Mouse (Mus musculus): ENCODE measurements at regions not wholly inside any gene's neighbourhood (a gene's known extent, or its start where the extent isn't known, plus 50 kb on each side); places are given as distances from the start of the nearest gene placed in this dataset.

DNA sequence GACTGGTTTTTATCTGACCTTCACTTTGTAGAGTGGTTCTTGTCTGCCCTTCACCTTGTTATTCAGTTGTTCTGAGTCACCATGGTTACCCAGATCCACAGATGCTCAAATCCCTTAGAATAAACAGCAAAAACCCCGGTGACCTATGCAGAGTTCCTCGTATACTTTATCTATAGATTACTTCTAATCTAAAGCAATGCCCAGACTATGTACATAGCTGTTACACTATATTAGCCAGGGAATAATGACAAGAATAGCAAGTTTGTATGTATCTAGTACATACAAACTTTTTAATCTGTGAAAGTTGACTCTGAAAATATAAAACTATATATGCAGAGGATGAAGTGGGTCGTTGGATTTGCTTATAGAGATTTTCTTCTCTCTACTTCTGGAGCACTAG, 117.7 kb downstream of the Klf5 start:
- no peak for ATAC-seq (replicated peaks in 1 of 2; ENCODE audit: insufficient read depth in 1 of 2, low FRiP score in 2 of 2, low TSS enrichment in 1 of 2, low read depth in 1 of 2, poor library complexity in 2 of 2, severe bottlenecking in 2 of 2)

DNA sequence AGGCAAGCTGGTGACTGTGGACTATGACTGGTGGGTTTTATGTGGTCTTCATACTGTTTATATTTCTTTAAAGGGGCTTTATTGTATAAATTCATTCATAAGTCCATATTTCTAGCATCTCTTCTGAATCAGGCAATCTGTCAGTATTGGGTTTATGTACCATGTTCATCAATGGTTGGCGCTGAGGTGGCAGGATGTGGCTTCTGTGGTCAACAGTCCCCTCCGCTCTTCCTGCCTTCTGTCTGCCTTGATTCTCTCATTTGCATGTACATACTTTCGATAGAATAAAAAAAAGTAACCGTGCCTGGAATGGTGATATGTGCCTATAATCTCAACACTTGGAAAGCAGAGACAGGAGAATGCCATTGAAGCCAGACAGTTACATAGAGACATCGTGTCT, 120.5 kb downstream of the Klf5 start:
- ATAC-seq (replicated peaks in 1 of 2; ENCODE audit: insufficient read depth in 1 of 2, low FRiP score in 2 of 2, low TSS enrichment in 1 of 2, low read depth in 1 of 2, poor library complexity in 2 of 2, severe bottlenecking in 2 of 2): peak; percentile 39 to 49

DNA sequence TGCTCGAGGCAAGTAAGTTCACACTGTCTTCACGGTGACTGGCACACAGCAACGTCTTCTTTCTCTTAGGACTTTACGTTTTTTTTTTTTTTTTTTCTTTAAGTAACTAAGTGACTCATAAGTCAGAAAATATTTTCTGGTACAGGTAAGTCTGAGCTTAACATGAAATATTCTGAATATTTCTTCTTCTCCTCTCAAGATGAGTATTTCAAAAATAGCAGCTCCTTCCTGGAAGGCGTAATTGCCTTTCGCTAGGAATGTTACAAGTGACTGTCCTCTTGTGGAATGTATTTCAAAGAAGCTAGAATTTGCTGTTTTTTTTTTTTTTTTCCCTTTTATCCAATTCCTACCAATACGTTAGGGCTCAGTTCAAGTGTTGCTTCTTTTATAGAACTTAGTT, 124.8 kb downstream of the Klf5 start:
- no peak for ATAC-seq (replicated peaks in 1 of 2; ENCODE audit: insufficient read depth in 1 of 2, low FRiP score in 2 of 2, low TSS enrichment in 1 of 2, low read depth in 1 of 2, poor library complexity in 2 of 2, severe bottlenecking in 2 of 2)

DNA sequence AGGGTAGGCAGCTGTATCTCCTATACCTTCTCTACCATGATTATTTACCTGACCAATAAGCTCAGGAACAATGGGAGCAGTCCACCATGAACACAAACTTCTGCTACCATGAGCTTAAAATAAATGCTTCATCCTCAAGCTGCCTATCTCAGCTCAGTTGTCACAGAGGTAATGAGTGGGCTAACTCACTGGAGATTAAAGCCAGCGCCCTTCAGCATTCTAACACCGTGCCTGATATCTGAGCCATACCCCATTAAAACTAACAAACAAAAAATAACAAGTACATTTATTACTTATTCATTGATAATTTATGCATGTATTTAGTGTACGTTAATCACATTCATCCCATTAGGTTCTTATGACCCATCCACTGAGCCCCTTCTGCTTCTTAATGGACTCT, 128.6 kb downstream of the Klf5 start:
- ATAC-seq (replicated peaks in 1 of 2; ENCODE audit: insufficient read depth in 1 of 2, low FRiP score in 2 of 2, low TSS enrichment in 1 of 2, low read depth in 1 of 2, poor library complexity in 2 of 2, severe bottlenecking in 2 of 2): no peak

DNA sequence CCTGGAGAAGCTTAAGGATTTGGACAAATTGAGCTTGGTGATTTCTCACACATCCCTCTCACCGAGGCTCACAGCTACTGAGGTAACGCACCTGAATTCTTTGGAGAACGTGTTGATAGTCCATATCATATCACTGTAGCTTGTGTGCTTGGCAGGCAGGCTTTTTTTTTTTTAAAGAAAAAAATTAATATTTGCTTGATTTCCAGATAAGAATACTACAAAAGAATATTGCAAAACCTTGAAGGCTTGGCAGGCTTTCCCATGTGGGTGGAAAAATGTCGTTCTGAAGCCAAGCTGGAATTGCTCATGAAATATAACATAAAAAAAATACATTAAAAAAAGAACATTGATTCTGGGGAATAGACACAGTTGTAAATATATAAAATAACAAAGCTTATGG, 131.8 kb downstream of the Klf5 start:
- no peak for ATAC-seq (replicated peaks in 1 of 2; ENCODE audit: insufficient read depth in 1 of 2, low FRiP score in 2 of 2, low TSS enrichment in 1 of 2, low read depth in 1 of 2, poor library complexity in 2 of 2, severe bottlenecking in 2 of 2)

DNA sequence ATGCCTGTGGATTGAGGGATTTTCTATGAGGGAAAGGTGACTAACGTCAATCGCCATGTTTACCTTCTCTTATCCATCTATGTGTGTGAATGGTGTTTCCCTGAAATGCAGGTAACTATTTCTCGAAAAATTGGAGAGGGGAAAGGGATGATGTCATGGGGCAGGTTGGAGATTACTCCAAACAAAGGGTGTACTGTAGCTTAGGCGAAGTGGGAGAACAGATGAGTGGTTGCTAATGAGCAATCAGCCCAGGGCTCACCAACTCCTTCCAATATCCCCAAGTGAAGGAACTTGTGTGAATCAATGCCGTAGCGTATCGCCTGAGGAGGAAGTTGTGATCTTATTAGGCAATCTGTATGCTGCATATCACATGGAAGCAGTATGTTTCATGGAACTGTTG, 133.2 kb downstream of the Klf5 start:
- ATAC-seq (replicated peaks in 1 of 2; ENCODE audit: insufficient read depth in 1 of 2, low FRiP score in 2 of 2, low TSS enrichment in 1 of 2, low read depth in 1 of 2, poor library complexity in 2 of 2, severe bottlenecking in 2 of 2): no peak

DNA sequence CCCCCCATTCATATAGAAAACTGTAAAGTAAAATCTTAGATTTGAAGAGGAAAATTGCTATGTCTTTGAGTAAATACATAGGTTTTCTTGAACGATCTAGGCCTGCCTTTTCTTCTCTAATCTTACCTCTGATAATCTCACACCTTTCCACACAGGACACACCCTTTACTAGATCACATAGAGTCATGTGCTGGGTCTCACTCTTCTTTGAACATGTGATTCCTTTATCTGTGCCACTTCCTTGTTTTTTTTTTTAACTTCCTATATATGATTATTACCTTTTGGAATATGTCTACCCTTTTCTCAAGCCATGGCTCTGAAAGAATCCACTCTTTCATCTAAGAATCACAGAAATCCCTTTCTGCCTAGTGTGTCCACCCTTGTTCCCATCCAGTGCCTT, 136.2 kb downstream of the Klf5 start:
- no peak for ATAC-seq (replicated peaks in 1 of 2; ENCODE audit: insufficient read depth in 1 of 2, low FRiP score in 2 of 2, low TSS enrichment in 1 of 2, low read depth in 1 of 2, poor library complexity in 2 of 2, severe bottlenecking in 2 of 2)

DNA sequence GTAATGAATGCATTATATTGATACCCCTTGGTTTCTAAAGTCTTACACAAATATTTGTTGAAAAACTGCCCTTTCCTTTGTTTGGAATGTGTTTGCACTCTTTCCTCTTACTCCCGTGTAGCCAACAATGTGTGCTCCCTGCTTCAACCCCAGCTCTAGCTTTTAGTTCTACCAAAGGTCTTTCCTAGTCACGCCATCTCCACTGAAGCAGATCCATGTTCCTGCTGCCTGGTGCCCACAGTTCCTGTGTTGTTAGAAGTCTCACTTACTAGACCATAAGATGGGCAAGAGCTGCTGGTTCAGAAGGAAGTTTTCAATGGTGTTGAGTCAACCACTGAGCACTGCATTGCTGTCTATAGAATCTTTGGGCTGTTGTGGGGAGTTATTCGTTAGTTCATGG, 137.0 kb downstream of the Klf5 start:
- no peak for ATAC-seq (replicated peaks in 1 of 2; ENCODE audit: insufficient read depth in 1 of 2, low FRiP score in 2 of 2, low TSS enrichment in 1 of 2, low read depth in 1 of 2, poor library complexity in 2 of 2, severe bottlenecking in 2 of 2)

DNA sequence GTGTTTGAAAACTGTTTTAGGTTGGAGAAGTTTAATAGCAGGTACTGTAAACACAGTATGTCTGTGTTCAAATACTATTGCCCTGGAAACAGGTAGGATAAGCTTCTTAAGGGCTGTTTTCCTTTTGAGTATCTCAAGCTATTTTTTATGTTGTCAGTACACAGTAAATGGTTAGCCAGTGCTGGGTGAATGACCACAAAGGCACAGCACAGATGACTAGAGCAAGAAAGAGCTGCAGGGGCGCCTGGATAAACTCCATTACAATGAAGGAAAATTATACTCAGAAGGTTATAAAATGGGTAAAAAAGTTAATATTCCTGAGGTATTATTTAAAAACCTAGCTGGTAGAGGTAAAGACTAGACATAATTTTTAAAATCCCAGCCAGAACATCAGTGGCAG, 137.6 kb downstream of the Klf5 start:
- ATAC-seq (replicated peaks in 1 of 2; ENCODE audit: insufficient read depth in 1 of 2, low FRiP score in 2 of 2, low TSS enrichment in 1 of 2, low read depth in 1 of 2, poor library complexity in 2 of 2, severe bottlenecking in 2 of 2): no peak

DNA sequence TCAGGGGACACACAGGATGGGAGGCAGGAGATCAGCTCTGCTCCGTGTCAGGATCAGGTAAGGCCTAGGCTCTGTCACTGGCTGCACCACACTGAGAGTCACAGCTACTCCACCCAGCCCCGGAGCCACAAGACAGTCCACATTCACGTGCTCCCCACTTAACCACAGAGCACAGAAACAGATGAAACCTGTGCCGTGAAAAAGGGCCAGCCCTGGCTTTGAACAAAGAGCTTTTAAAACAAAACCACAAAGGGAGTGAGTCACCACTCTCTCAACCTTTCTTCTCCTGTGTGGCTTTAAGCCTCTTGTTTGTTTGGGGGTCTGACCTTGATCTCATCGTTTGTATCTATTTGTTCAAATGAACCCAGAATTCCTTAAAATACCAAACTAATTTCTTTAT, 150.6 kb downstream of the Klf5 start:
- peak; percentile 62 to 63; a peak in 3 of 4 replicates for ATAC-seq (replicated peaks in 1 of 2; ENCODE audit: insufficient read depth in 1 of 2, low FRiP score in 2 of 2, low TSS enrichment in 1 of 2, low read depth in 1 of 2, poor library complexity in 2 of 2, severe bottlenecking in 2 of 2)

DNA sequence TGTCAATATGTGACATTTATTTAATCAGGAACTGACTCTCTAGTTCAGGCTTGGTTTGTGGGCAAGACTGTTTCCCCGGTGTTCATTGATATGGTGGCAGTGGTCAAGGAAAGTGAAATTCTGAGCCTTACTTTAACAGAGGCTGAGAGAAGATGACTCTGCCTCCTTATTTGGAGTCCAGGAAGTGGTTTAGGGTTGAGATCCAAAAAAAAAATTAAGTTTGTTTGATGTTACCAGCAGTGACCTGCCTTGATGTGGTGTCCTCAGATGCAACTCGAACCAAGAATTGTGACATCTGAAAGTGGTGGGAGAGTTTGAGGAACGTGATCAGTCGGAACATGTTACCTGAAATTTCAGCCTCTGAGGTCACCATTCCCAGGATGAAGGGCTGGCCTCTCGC, 151.4 kb downstream of the Klf5 start:
- peak; percentile 65 to 77 for ATAC-seq (replicated peaks in 1 of 2; ENCODE audit: insufficient read depth in 1 of 2, low FRiP score in 2 of 2, low TSS enrichment in 1 of 2, low read depth in 1 of 2, poor library complexity in 2 of 2, severe bottlenecking in 2 of 2)

DNA sequence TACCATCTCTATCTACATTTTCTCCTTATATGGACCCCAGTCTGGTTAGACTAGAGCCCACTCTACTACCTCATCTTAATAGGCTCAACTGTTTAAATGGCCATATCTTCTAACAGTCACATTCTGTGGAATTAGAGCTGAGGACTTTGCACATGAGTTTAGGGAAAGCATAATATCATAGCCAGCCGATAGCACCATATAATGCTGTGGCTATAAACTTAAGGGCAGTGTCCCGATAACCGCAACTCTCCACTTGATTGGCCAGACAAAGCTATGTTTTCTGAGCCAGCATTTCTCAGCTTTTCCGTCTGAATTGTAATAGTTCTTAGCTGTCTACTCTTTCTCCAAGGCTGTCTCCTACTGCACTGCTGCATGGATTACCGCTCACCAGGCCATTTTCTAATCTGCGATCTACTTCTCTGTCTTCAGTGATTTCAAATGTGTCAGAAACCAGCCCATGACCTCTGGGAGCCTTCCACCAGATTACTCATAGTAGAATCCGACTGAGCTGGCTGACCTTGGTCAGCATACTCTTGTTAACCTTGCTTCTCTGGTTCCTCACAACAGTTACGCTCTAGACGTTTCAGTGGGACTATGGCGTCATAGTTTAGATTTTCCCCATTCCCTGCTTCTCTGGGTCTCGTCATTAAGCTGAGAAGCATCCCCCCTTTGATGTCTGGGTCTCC, 152.8 kb downstream of the Klf5 start:
- no peak for ATAC-seq (replicated peaks in 1 of 2; ENCODE audit: insufficient read depth in 1 of 2, low FRiP score in 2 of 2, low TSS enrichment in 1 of 2, low read depth in 1 of 2, poor library complexity in 2 of 2, severe bottlenecking in 2 of 2)

DNA sequence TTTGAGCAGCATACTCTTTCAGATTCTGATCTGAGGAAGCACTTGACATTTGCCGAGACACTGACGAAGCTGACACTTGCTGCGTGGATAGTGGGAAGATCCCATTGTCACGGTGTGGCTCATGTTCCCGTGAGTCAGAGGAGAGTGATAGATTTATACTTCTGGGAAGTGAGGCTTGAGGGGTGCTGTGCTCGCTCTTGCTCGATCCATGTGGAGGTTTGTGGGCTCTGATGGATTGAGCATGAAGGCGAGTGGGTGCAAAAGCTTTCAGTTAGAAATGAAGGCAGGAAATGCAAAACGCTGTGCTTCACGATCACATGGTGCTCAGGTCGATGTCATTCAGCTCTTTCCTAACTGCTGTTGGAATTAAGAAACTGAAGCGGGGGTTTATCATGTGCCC, 155.4 kb downstream of the Klf5 start:
- no peak for ATAC-seq (replicated peaks in 1 of 2; ENCODE audit: insufficient read depth in 1 of 2, low FRiP score in 2 of 2, low TSS enrichment in 1 of 2, low read depth in 1 of 2, poor library complexity in 2 of 2, severe bottlenecking in 2 of 2)

DNA sequence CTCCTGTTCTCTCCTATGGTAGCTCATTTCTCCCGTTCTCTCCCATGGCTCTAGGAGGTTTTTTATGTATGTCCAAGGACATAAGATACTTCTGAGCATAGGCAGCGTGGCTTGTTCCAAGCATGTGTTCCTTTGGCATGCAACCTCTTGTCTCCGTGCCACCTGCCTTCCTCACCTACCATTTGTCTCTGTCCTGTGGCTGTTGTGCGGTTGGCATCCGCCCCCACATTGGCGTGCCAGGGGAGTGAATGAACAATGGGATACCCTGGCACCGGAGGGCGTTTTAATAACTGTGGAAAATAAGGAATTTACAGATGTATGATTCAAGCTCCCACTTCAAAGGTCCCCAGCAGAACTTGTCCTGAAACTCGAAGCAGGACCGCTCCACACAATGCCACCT, 158.1 kb downstream of the Klf5 start:
- no peak for ATAC-seq (replicated peaks in 1 of 2; ENCODE audit: insufficient read depth in 1 of 2, low FRiP score in 2 of 2, low TSS enrichment in 1 of 2, low read depth in 1 of 2, poor library complexity in 2 of 2, severe bottlenecking in 2 of 2)

DNA sequence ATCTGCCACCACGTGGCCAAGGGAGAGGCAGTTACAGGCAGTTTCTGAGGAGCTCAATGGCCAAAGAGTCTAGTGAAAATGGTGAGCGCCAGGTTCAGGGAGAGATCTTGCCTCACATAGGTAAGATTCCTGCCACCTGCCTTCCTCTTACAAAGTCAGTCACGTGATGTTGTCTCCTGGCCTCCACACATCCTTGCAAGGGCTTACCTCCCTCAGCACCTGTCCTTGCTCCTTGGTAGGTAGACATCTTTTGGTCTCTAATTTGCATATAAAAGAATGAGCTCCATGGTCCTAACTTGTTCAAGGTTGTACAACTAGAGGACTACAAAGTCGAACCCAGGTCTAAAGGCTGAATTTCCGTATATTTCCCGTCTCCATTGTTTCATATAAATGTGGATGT, 159.1 kb downstream of the Klf5 start:
- ATAC-seq (replicated peaks in 1 of 2; ENCODE audit: insufficient read depth in 1 of 2, low FRiP score in 2 of 2, low TSS enrichment in 1 of 2, low read depth in 1 of 2, poor library complexity in 2 of 2, severe bottlenecking in 2 of 2): no peak

DNA sequence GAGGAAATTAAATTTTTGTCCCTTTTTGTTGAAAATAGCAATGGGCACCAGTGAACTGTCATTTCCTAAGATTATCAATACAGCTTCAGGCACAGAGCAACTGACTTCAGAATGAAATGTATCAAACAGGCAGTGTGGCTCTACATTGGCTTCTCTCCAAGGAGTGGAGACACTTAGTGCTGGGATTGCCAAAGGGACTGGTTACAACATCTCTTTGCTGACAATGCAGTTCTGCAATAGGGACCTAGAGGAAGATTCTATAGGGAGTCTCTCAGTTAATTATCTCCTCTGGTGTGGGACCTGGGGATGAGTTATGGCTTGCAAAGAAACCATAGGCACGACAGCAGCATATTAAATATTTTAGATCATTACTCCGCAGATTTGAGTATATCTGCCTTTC, 173.6 kb downstream of the Klf5 start:
- peak in 1 of 2 experiments; percentile 39; a peak in 1 of 4 replicates for ATAC-seq (replicated peaks in 1 of 2; ENCODE audit: insufficient read depth in 1 of 2, low FRiP score in 2 of 2, low TSS enrichment in 1 of 2, low read depth in 1 of 2, poor library complexity in 2 of 2, severe bottlenecking in 2 of 2)

DNA sequence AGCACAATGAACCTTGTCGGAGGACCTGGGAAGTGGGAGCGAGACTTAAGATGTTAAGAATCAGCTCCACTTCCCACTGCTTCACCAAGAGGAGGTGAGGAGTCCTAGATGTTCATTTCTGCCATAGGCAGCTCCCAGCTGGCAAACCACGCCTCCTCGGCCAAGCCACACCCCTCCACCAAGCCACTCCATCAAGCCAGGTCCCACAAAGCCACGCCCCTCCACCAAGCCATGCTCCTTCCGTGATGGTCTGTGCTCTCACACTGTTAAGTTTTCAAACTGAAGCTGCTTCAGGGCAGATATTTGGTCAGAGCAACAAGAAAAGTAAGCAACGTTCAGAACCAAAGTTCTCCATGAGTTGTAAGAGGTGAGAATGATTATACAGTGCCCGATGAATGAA, 176.8 kb downstream of the Klf5 start:
- no peak for ATAC-seq (replicated peaks in 1 of 2; ENCODE audit: insufficient read depth in 1 of 2, low FRiP score in 2 of 2, low TSS enrichment in 1 of 2, low read depth in 1 of 2, poor library complexity in 2 of 2, severe bottlenecking in 2 of 2)

DNA sequence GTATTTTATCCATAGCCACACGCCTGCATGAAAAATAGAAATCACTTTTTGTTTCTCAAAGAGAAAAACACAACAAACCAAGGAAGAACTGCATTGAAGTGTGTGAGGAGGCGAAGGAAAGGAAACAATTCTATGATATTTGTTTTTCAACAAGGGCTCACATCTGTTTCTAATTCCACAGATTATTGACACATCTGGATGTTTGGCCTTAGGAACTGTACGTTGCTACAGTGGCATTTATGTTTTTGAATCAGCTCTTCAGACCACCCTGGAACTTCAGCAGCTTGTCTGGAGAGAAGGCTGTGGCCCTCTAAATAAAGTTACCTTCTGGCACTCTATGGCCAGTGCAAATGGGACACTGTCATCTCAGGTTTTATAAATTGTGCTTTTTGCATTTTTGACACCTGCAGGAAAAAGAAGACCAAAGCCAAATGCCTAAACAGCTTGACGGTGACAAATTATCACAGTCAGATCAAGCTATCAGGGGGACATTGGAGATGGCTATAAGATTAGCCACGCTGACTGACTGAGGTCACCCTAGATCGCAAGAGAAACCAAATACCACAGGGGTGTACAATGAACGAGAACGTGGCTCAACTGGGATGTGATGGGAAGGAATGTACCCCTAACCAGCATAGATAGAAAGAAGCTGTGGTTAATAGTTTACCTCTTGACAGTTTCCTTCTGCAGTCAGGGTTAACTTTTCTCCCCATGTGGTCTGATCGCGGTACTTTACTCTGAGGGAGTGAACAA, 182.0 kb downstream of the Klf5 start:
- no peak for ATAC-seq (replicated peaks in 1 of 2; ENCODE audit: insufficient read depth in 1 of 2, low FRiP score in 2 of 2, low TSS enrichment in 1 of 2, low read depth in 1 of 2, poor library complexity in 2 of 2, severe bottlenecking in 2 of 2)

DNA sequence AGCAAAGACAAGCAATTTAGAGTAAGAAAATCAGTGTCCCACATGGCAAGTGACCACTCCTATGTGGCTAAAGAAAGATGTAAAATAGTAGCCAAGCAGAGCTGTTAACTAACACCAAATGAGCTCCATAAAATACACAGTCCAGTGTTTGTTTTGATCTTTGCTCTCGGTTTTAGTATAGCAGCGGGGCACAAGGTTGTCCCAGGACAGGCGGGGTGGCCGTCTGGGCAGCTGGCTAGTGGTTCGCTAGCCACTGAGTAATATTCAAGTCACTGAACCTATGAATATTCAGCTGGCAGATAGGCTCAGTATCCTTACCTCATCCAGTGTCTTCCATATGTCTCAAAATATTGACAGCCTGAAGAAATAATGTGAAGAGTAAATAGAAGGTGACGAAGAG, 189.5 kb downstream of the Klf5 start:
- ATAC-seq (replicated peaks in 1 of 2; ENCODE audit: insufficient read depth in 1 of 2, low FRiP score in 2 of 2, low TSS enrichment in 1 of 2, low read depth in 1 of 2, poor library complexity in 2 of 2, severe bottlenecking in 2 of 2): no peak

Data from hematopoietic stem cell, adult 5-6 weeks (primary cell).